In genomic region chr1:33672514-33672913, GRCm38 (mm10) we compare ENCODE assay signal across 8 mouse cellular contexts. TPM values are rescaled to one million over a fixed set of nuclear protein-coding genes. Genes with fewer than 3 reads are reported as not detected.
A peak's percentile ranks its signal among the peaks of the same experiment; 100 is the strongest.
DNase-seq lines count a peak whose midpoint lies in the region; ATAC-seq lines count a peak whose summit lies in the region.

No protein-coding gene starts in this region.

- ATAC-seq in neural tube, embryonic 15.5 days (ENCODE audit: low FRiP score), result no peak
- ATAC-seq in common myeloid progenitor, adult 5-6 weeks (replicated peaks; ENCODE audit: low read depth, poor library complexity, severe bottlenecking), result peak; percentile 34; the same call in 1 of the 2 replicates

- H3K9me3 ChIP-seq in neural tube, embryonic 15.5 days (replicated peaks), result no peaks in the 10 kb centered on the region

- no peak overlapping the region for H3K9ac ChIP-seq in neural tube, embryonic 15.5 days (replicated peaks)

- H3K4me1 ChIP-seq in neural tube, embryonic 15.5 days, result peaks cover 8% of the 10 kb centered on the region

- H3K27ac ChIP-seq in neural tube, embryonic 15.5 days (replicated peaks), result no peak overlapping the region

- no peak overlapping the region for H3K4me2 ChIP-seq in neural tube, embryonic 15.5 days

- DNase-seq in gastrocnemius, adult 18-20 months (ENCODE audit: low spot score), result peak; percentile 24
- DNase-seq in gastrocnemius, postnatal 25 days, result no peak
- peak; percentile 34 for DNase-seq in neural tube, embryonic 10.5 days (ENCODE audit: extremely low spot score, low spot score)
- DNase-seq in left cerebral cortex, postnatal 36 days (ENCODE audit: low spot score in 2 of 2), result peak; percentile 17 to 18
- DNase-seq in retina, postnatal 7 days (ENCODE audit: low read depth, low spot score), result peak; percentile 25
- no peak for DNase-seq in urinary bladder, adult 2 months (ENCODE audit: low spot score)

- H3K36me3 ChIP-seq in neural tube, embryonic 15.5 days, result no peaks in the 10 kb centered on the region

- intact Hi-C loops in left cerebral cortex, postnatal 36 days (cut with DNase I), result loop anchor here (5.0 kb wide), 1 partner anchor 290 kb away; no protein-coding TSS in a partner anchor

- 28% methylated on average over 3 of the region's 3 CpGs for WGBS in neural tube, embryonic 15.5 days

- no peaks in the 10 kb centered on the region for H3K27me3 ChIP-seq in neural tube, embryonic 15.5 days (replicated peaks)

- no peak overlapping the region for H3K4me3 ChIP-seq in neural tube, embryonic 15.5 days (replicated peaks)

RNA-seq across cellular contexts. Expression of gene Prim2, which starts 2.9 kb away (rescaled TPM):
- 1 to 10 TPM; 1.0 to 1.2 TPM for total RNA-seq in gastrocnemius, adult 18-20 months (2021)
- total RNA-seq in gastrocnemius, postnatal 25 days (2021), result 1 to 10 TPM; 1.3 to 1.8 TPM
- 21.3 and 28.0 TPM in 2 replicates for polyA plus RNA-seq in neural tube, embryonic 15.5 days (2015; fragmentation: Nextera tagmentation; extraction: Ambion mirVana)
- total RNA-seq in common myeloid progenitor, adult 5-6 weeks (2017), result 103 and 111 TPM in 2 replicates
- 1 to 10 TPM; 6.3 to 7.1 TPM for total RNA-seq in left cerebral cortex, postnatal 36 days (2021)
- polyA plus RNA-seq in urinary bladder, adult 2 months (2012; rRNA removed), result 9.0 and 10.8 TPM in 2 replicates

RNA-seq across cellular contexts. Expression of gene Rab23, which starts 47.2 kb away (rescaled TPM):
- total RNA-seq in gastrocnemius, adult 18-20 months (2021), result 1 to 10 TPM; 4.7 to 4.8 TPM
- 1 to 10 TPM; 4.9 to 8.3 TPM for total RNA-seq in gastrocnemius, postnatal 25 days (2021)
- polyA plus RNA-seq in neural tube, embryonic 15.5 days (2015; fragmentation: Nextera tagmentation; extraction: Ambion mirVana), result 31.1 and 32.4 TPM in 2 replicates
- total RNA-seq in common myeloid progenitor, adult 5-6 weeks (2017), result 3.7 and 4.3 TPM in 2 replicates
- 10 to 100 TPM; 27.4 to 32.1 TPM for total RNA-seq in left cerebral cortex, postnatal 36 days (2021)
- polyA plus RNA-seq in urinary bladder, adult 2 months (2012; rRNA removed), result 14.6 and 18.3 TPM in 2 replicates

Comparison
In these comparisons a context has a peak if more than half of its experiments do, and no peak if none do; other contexts are left out.
1. DNase-seq: peak in gastrocnemius, adult 18-20 months (single experiment), neural tube, embryonic 10.5 days (single experiment), left cerebral cortex, postnatal 36 days (2 of 2) and retina, postnatal 7 days (single experiment); none in gastrocnemius, postnatal 25 days (single experiment) and urinary bladder, adult 2 months (single experiment).
2. RNA of gene Prim2, which starts 2.9 kb away (total RNA-seq): 103 to 111 TPM in common myeloid progenitor, adult 5-6 weeks; 6.3 to 7.1 TPM in left cerebral cortex, postnatal 36 days, 1.3 to 1.8 TPM in gastrocnemius, postnatal 25 days and 1.0 to 1.2 TPM in gastrocnemius, adult 18-20 months; every median in the first group is over 10 times any median in the second.